Comparison of ENCODE assay signal across 8 mouse cellular contexts in genomic region chr8:84774473-84774911, GRCm38 (mm10). TPM values are rescaled to one million over a fixed set of nuclear protein-coding genes. Genes with fewer than 3 reads are reported as not detected.
A peak's percentile ranks its signal among the peaks of the same experiment; 100 is the strongest.
DNase-seq lines count a peak whose midpoint lies in the region; ATAC-seq and TF ChIP-seq lines count a peak whose summit lies in the region.

No protein-coding gene starts in this region.

- no peak for TF ChIP-seq CTCF in cerebellum, adult 2 months (IDR thresholded peaks at IDR 0.05; ENCODE audit: borderline replicate concordance, insufficient read depth, low read depth, low read length)

- no peak for ATAC-seq in megakaryocyte, adult 5-6 weeks (ENCODE audit: poor library complexity, severe bottlenecking)
- ATAC-seq in intestine, embryonic 16.5 days = peak; percentile 57
- peak; percentile 65 for ATAC-seq in midbrain, embryonic 15.5 days (replicated peaks)

- H3K36me3 ChIP-seq in megakaryocyte, embryonic 14.5 days (replicated peaks; ENCODE audit: low read length) = peaks cover 6% of the 10 kb centered on the region
- no peaks in the 10 kb centered on the region for H3K36me3 ChIP-seq in intestine, embryonic 16.5 days (ENCODE audit: control insufficient read depth, insufficient read depth, low read length)
- H3K36me3 ChIP-seq in midbrain, embryonic 15.5 days (replicated peaks) = no peaks in the 10 kb centered on the region

- H3K9ac ChIP-seq in intestine, embryonic 16.5 days (ENCODE audit: low read depth, low read length) = no peak overlapping the region; the same call in 1 of the 2 replicates
- H3K9ac ChIP-seq in midbrain, embryonic 15.5 days = no peak overlapping the region

- no peak for TF ChIP-seq POLR2A in cerebellum, adult 2 months (IDR thresholded peaks at IDR 0.05; ENCODE audit: borderline replicate concordance, insufficient read depth, low read length)

- H3K4me2 ChIP-seq in intestine, embryonic 16.5 days (ENCODE audit: low read depth, low read length) = peak overlapping the region; percentile 40
- peak overlapping the region; percentile 49 for H3K4me2 ChIP-seq in midbrain, embryonic 15.5 days

- peaks cover 31% of the 10 kb centered on the region for H3K27me3 ChIP-seq in megakaryocyte, embryonic 14.5 days (replicated peaks)
- H3K27me3 ChIP-seq in cerebellum, adult 2 months (ENCODE audit: control insufficient read depth, insufficient read depth, low read length) = no peaks in the 10 kb centered on the region
- H3K27me3 ChIP-seq in intestine, embryonic 16.5 days (replicated peaks; ENCODE audit: control insufficient read depth, insufficient read depth, low read length) = peaks cover 56% of the 10 kb centered on the region
- H3K27me3 ChIP-seq in midbrain, embryonic 15.5 days (replicated peaks) = peaks cover 68% of the 10 kb centered on the region

- no peaks in the 10 kb centered on the region for H3K9me3 ChIP-seq in megakaryocyte, embryonic 14.5 days
- H3K9me3 ChIP-seq in intestine, embryonic 16.5 days (ENCODE audit: control insufficient read depth, low read length) = no peaks in the 10 kb centered on the region
- no peaks in the 10 kb centered on the region for H3K9me3 ChIP-seq in midbrain, embryonic 15.5 days

- WGBS in cerebellum, adult 2 months = 12% methylated on average over 10 of the region's 10 CpGs
- 5% methylated on average over 10 of the region's 10 CpGs for WGBS in intestine, embryonic 16.5 days
- 0% methylated on average over 10 of the region's 10 CpGs for WGBS in midbrain, embryonic 15.5 days

- H3K4me1 ChIP-seq in megakaryocyte, embryonic 14.5 days = peaks cover 32% of the 10 kb centered on the region
- peaks cover 35% of the 10 kb centered on the region for H3K4me1 ChIP-seq in cerebellum, adult 2 months (ENCODE audit: control insufficient read depth, insufficient read depth, low read length)
- H3K4me1 ChIP-seq in intestine, embryonic 16.5 days (ENCODE audit: control insufficient read depth, insufficient read depth, low read length) = peaks cover 40% of the 10 kb centered on the region
- H3K4me1 ChIP-seq in midbrain, embryonic 15.5 days = peaks cover 38% of the 10 kb centered on the region

- peak overlapping the region; percentile 99 for H3K27ac ChIP-seq in cerebellum, adult 2 months (ENCODE audit: insufficient read depth, low read length)
- H3K27ac ChIP-seq in intestine, embryonic 16.5 days (ENCODE audit: low read length) = peak overlapping the region; percentile 54
- H3K27ac ChIP-seq in midbrain, embryonic 15.5 days = peak overlapping the region; percentile 82

- peak; percentile 76 to 77 for DNase-seq in cerebellum, adult 2 months
- peak; percentile 63 for DNase-seq in gastrocnemius, postnatal 10 days
- DNase-seq in thymus, postnatal 36 days = no peak
- no peak for DNase-seq in T-cell, adult 2 months (ENCODE audit: low spot score)

- peak overlapping the region; percentile 56 for H3K4me3 ChIP-seq in megakaryocyte, embryonic 14.5 days (replicated peaks)
- H3K4me3 ChIP-seq in cerebellum, adult 2 months (replicated peaks; ENCODE audit: insufficient read depth, low read depth, low read length) = peak overlapping the region; percentile 44
- H3K4me3 ChIP-seq in intestine, embryonic 16.5 days (ENCODE audit: low read length) = no peak overlapping the region
- H3K4me3 ChIP-seq in midbrain, embryonic 15.5 days = no peak overlapping the region

RNA-seq across cellular contexts. Expression of gene Nfix, which starts 25.7 kb away (rescaled TPM):
- 18.4 and 27.4 TPM in 2 replicates for polyA plus RNA-seq in megakaryocyte, embryonic 14.5 days (2012; ENCODE audit: insufficient read depth, low replicate concordance)
- 23.8 and 26.9 TPM in 2 replicates for total RNA-seq in megakaryocyte, adult 5-6 weeks (2015)
- total RNA-seq in megakaryocyte, adult 5-6 weeks (2017) = 7.7 and 17.0 TPM in 2 replicates
- 98.5 and 105 TPM in 2 replicates for polyA plus RNA-seq in cerebellum, adult 2 months (2012; rRNA removed)
- 100 to 1,000 TPM; 598 to 734 TPM for total RNA-seq in gastrocnemius, postnatal 10 days (2021)
- 9.7 and 11.8 TPM in 2 replicates for polyA plus RNA-seq in intestine, embryonic 16.5 days (2015; fragmentation: Nextera tagmentation; extraction: Ambion mirVana)
- 48.6 and 54.0 TPM in 2 replicates for polyA plus RNA-seq in midbrain, embryonic 15.5 days (2015; fragmentation: Nextera tagmentation; extraction: Ambion mirVana)

RNA-seq across cellular contexts. Expression of gene Dand5, which starts 48.1 kb away (rescaled TPM):
- polyA plus RNA-seq in megakaryocyte, embryonic 14.5 days (2012; ENCODE audit: insufficient read depth, low replicate concordance) = 3.1 TPM in 1 of 2 replicates, not detected in the other
- total RNA-seq in megakaryocyte, adult 5-6 weeks (2015) = 1.4 and 2.6 TPM in 2 replicates
- 0.28 and 4.4 TPM in 2 replicates for total RNA-seq in megakaryocyte, adult 5-6 weeks (2017)
- 16.1 and 16.2 TPM in 2 replicates for polyA plus RNA-seq in cerebellum, adult 2 months (2012; rRNA removed)
- 1 to 10 TPM; 5.8 to 7.3 TPM for total RNA-seq in gastrocnemius, postnatal 10 days (2021)
- polyA plus RNA-seq in intestine, embryonic 16.5 days (2015; fragmentation: Nextera tagmentation; extraction: Ambion mirVana) = 4.2 and 4.4 TPM in 2 replicates
- 12.3 and 13.4 TPM in 2 replicates for polyA plus RNA-seq in midbrain, embryonic 15.5 days (2015; fragmentation: Nextera tagmentation; extraction: Ambion mirVana)

RNA-seq across cellular contexts. Expression of gene G430095P16Rik, which starts 51.7 kb away (rescaled TPM):
- 2.7 and 19.7 TPM in 2 replicates for polyA plus RNA-seq in megakaryocyte, embryonic 14.5 days (2012; ENCODE audit: insufficient read depth, low replicate concordance)
- total RNA-seq in megakaryocyte, adult 5-6 weeks (2015) = 40.4 and 45.2 TPM in 2 replicates
- 20.6 and 25.5 TPM in 2 replicates for total RNA-seq in megakaryocyte, adult 5-6 weeks (2017)
- 0.27 and 0.33 TPM in 2 replicates for polyA plus RNA-seq in cerebellum, adult 2 months (2012; rRNA removed)
- total RNA-seq in gastrocnemius, postnatal 10 days (2021) = 1 to 10 TPM; 2.2 to 2.8 TPM
- polyA plus RNA-seq in intestine, embryonic 16.5 days (2015; fragmentation: Nextera tagmentation; extraction: Ambion mirVana) = 2.0 and 2.6 TPM in 2 replicates
- polyA plus RNA-seq in midbrain, embryonic 15.5 days (2015; fragmentation: Nextera tagmentation; extraction: Ambion mirVana) = 0.97 and 1.8 TPM in 2 replicates

RNA-seq across cellular contexts. Expression of gene Gadd45gip1, which starts 56.8 kb away (rescaled TPM):
- 37.4 and 49.3 TPM in 2 replicates for polyA plus RNA-seq in megakaryocyte, embryonic 14.5 days (2012; ENCODE audit: insufficient read depth, low replicate concordance)
- total RNA-seq in megakaryocyte, adult 5-6 weeks (2015) = 6.3 and 6.6 TPM in 2 replicates
- total RNA-seq in megakaryocyte, adult 5-6 weeks (2017) = 13.9 and 20.5 TPM in 2 replicates
- 45.3 and 45.5 TPM in 2 replicates for polyA plus RNA-seq in cerebellum, adult 2 months (2012; rRNA removed)
- total RNA-seq in gastrocnemius, postnatal 10 days (2021) = 10 to 100 TPM; 30.3 to 33.4 TPM
- 61.8 and 63.4 TPM in 2 replicates for polyA plus RNA-seq in intestine, embryonic 16.5 days (2015; fragmentation: Nextera tagmentation; extraction: Ambion mirVana)
- polyA plus RNA-seq in midbrain, embryonic 15.5 days (2015; fragmentation: Nextera tagmentation; extraction: Ambion mirVana) = 35.5 and 36.1 TPM in 2 replicates

Comparison
In these comparisons a context has a peak if more than half of its experiments do, and no peak if none do; other contexts are left out.
1. H3K4me3 ChIP-seq: peak in megakaryocyte, embryonic 14.5 days (single experiment) and cerebellum, adult 2 months (single experiment); none in intestine, embryonic 16.5 days (single experiment) and midbrain, embryonic 15.5 days (single experiment).
2. DNase-seq: peak in cerebellum, adult 2 months (2 of 2) and gastrocnemius, postnatal 10 days (single experiment); none in thymus, postnatal 36 days (0 of 2) and T-cell, adult 2 months (single experiment).
3. Peak in every context shown above with its lines, with median percentiles within 50 percentile points of each other: H3K27ac ChIP-seq.